Mouse (Mus musculus): ENCODE results near the gene Serpina9. TPM values are rescaled to one million over a fixed set of nuclear protein-coding genes. Genes with fewer than 3 reads are reported as not detected.
"Not testable (repeated sequence)": the region's sequence is repeated elsewhere in the genome, so short reads cannot be mapped to it uniquely, and the experiment has no call there.

Gene Serpina9
- polyA plus RNA-seq, 1 experiment from 2014 or later = 0.04 TPM

GRCm38 (mm10) chr12:103962860-103963259 lies 50.7 kb downstream of the Serpina9 start:
- H3K27ac ChIP-seq (ENCODE audit: low read depth) = no peak overlapping the region
- no peak overlapping the region for H3K4me3 ChIP-seq (ENCODE audit: low read depth, low read length)
- H3K27me3 ChIP-seq (replicated peaks; ENCODE audit: control insufficient read depth, insufficient read depth, low read length) = no peaks in the 10 kb centered on the region
- DNase-seq (ENCODE audit: low spot score) = no peak
- no peaks in the 10 kb centered on the region for H3K9me3 ChIP-seq (ENCODE audit: control insufficient read depth, low read length)
- H3K4me2 ChIP-seq (ENCODE audit: low read length) = no peak overlapping the region
- no peak overlapping the region for H3K9ac ChIP-seq (ENCODE audit: low read length)
- 71% methylated on average over 8 of the region's 8 CpGs for WGBS
- no peaks in the 10 kb centered on the region for H3K4me1 ChIP-seq (replicated peaks; ENCODE audit: control insufficient read depth, insufficient read depth, low read length)
- no peaks in the 10 kb centered on the region for H3K36me3 ChIP-seq (ENCODE audit: control insufficient read depth, insufficient read depth, low read length)
- no peak for ATAC-seq (replicated peaks; ENCODE audit: low FRiP score, low TSS enrichment, low read depth)

- Histone ChIP-seq H3K9ac (ENCODE audit: low read length) (no peak overlapping the region), H3K9me3 (ENCODE audit: control insufficient read depth, low read length) (no peaks in the 10 kb centered on the region), H3K4me2 (ENCODE audit: low read length) (no peak overlapping the region), H3K4me3 (ENCODE audit: low read depth, low read length) (no peak overlapping the region), H3K27ac (ENCODE audit: low read depth) (no peak overlapping the region), H3K27me3 (replicated peaks; ENCODE audit: control insufficient read depth, insufficient read depth, low read length) (no peaks in the 10 kb centered on the region), H3K36me3 (ENCODE audit: control insufficient read depth, insufficient read depth, low read length) (no peaks in the 10 kb centered on the region), H3K4me1 (replicated peaks; ENCODE audit: control insufficient read depth, insufficient read depth, low read length) (no peaks in the 10 kb centered on the region)
- ATAC-seq (replicated peaks; ENCODE audit: low FRiP score, low TSS enrichment, low read depth) = no peak
- no peak for DNase-seq (ENCODE audit: low spot score)
- WGBS = 90% methylated on average over 5 of the region's 5 CpGs
Observed at GRCm38 (mm10) chr12:103962337-103962736, 51.2 kb downstream of the Serpina9 start.

GRCm38 (mm10) chr12:103961716-103962115 lies 51.8 kb downstream of the Serpina9 start:
- no peak for ATAC-seq (replicated peaks; ENCODE audit: low FRiP score, low TSS enrichment, low read depth)
- no peak overlapping the region for H3K4me2 ChIP-seq (ENCODE audit: low read length)
- 95% methylated on average over 1 of the region's 1 CpGs for WGBS

GRCm38 (mm10) chr12:103958798-103959197 lies 54.8 kb downstream of the Serpina9 start, which contains the start of gene Serpina1e:
Gene Serpina1e (minus strand): TSS chr12:103958975.
- Histone ChIP-seq H3K9me3 (ENCODE audit: control insufficient read depth, low read length) (no peaks in the 10 kb centered on the region), H3K36me3 (ENCODE audit: control insufficient read depth, insufficient read depth, low read length) (no peaks in the 10 kb centered on the region), H3K4me2 (ENCODE audit: low read length) (no peak within 1 kb of the TSS), H3K4me3 (ENCODE audit: low read depth, low read length) (no peak within 1 kb of the TSS), H3K4me1 (replicated peaks; ENCODE audit: control insufficient read depth, insufficient read depth, low read length) (no peaks in the 10 kb centered on the region), H3K27me3 (replicated peaks; ENCODE audit: control insufficient read depth, insufficient read depth, low read length) (no peaks in the 10 kb centered on the region), H3K27ac (ENCODE audit: low read depth) (no peak within 1 kb of the TSS), H3K9ac (ENCODE audit: low read length) (no peak within 1 kb of the TSS)
- ATAC-seq (replicated peaks; ENCODE audit: low FRiP score, low TSS enrichment, low read depth) = 0 out of 2 replicates have a peak, but pooled peaks have one; percentile 36
- 83% methylated on average over 3 of the region's 3 CpGs for WGBS
- no peak for DNase-seq (ENCODE audit: low spot score)

More at GRCm38 (mm10) chr12:103961716-103962115, 51.8 kb downstream of the Serpina9 start:
- H3K9ac ChIP-seq (ENCODE audit: low read length) = no peak overlapping the region
- H3K9me3 ChIP-seq (ENCODE audit: control insufficient read depth, low read length) = no peaks in the 10 kb centered on the region
- H3K27me3 ChIP-seq (replicated peaks; ENCODE audit: control insufficient read depth, insufficient read depth, low read length) = no peaks in the 10 kb centered on the region
- H3K36me3 ChIP-seq (ENCODE audit: control insufficient read depth, insufficient read depth, low read length) = no peaks in the 10 kb centered on the region
- no peak overlapping the region for H3K27ac ChIP-seq (ENCODE audit: low read depth)
- H3K4me1 ChIP-seq (replicated peaks; ENCODE audit: control insufficient read depth, insufficient read depth, low read length) = no peaks in the 10 kb centered on the region
- DNase-seq (ENCODE audit: low spot score) = no peak
- no peak overlapping the region for H3K4me3 ChIP-seq (ENCODE audit: low read depth, low read length)

GRCm38 (mm10) chr12:103956555-103956954 lies 57.0 kb downstream of the Serpina9 start:
- H3K4me2 ChIP-seq (ENCODE audit: low read length); H3K9ac ChIP-seq (ENCODE audit: low read length); H3K27ac ChIP-seq (ENCODE audit: low read depth); ATAC-seq (replicated peaks; ENCODE audit: low FRiP score, low TSS enrichment, low read depth); H3K27me3 ChIP-seq (replicated peaks; ENCODE audit: control insufficient read depth, insufficient read depth, low read length); H3K9me3 ChIP-seq (ENCODE audit: control insufficient read depth, low read length); DNase-seq (ENCODE audit: low spot score); H3K4me1 ChIP-seq (replicated peaks; ENCODE audit: control insufficient read depth, insufficient read depth, low read length); H3K36me3 ChIP-seq (ENCODE audit: control insufficient read depth, insufficient read depth, low read length); H3K4me3 ChIP-seq (ENCODE audit: low read depth, low read length): not testable (repeated sequence)
- 63% methylated on average over 2 of the region's 2 CpGs for WGBS

- WGBS = 81% methylated on average over 3 of the region's 3 CpGs
- not testable (repeated sequence) for ATAC-seq (replicated peaks; ENCODE audit: low FRiP score, low TSS enrichment, low read depth); DNase-seq (ENCODE audit: low spot score); H3K9ac ChIP-seq (ENCODE audit: low read length); H3K9me3 ChIP-seq (ENCODE audit: control insufficient read depth, low read length); H3K4me3 ChIP-seq (ENCODE audit: low read depth, low read length); H3K36me3 ChIP-seq (ENCODE audit: control insufficient read depth, insufficient read depth, low read length); H3K27me3 ChIP-seq (replicated peaks; ENCODE audit: control insufficient read depth, insufficient read depth, low read length); H3K4me1 ChIP-seq (replicated peaks; ENCODE audit: control insufficient read depth, insufficient read depth, low read length); H3K27ac ChIP-seq (ENCODE audit: low read depth); H3K4me2 ChIP-seq (ENCODE audit: low read length)
Observed at GRCm38 (mm10) chr12:103952972-103953371, 60.6 kb downstream of the Serpina9 start.

GRCm38 (mm10) chr12:103946243-103946642 lies 67.3 kb downstream of the Serpina9 start:
- Histone ChIP-seq H3K9me3 (ENCODE audit: control insufficient read depth, low read length) (no peaks in the 10 kb centered on the region), H3K27ac (ENCODE audit: low read depth) (no peak overlapping the region), H3K4me1 (replicated peaks; ENCODE audit: control insufficient read depth, insufficient read depth, low read length) (no peaks in the 10 kb centered on the region), H3K9ac (ENCODE audit: low read length) (no peak overlapping the region), H3K4me2 (ENCODE audit: low read length) (no peak overlapping the region), H3K4me3 (ENCODE audit: low read depth, low read length) (no peak overlapping the region), H3K36me3 (ENCODE audit: control insufficient read depth, insufficient read depth, low read length) (no peaks in the 10 kb centered on the region), H3K27me3 (replicated peaks; ENCODE audit: control insufficient read depth, insufficient read depth, low read length) (no peaks in the 10 kb centered on the region)
- DNase-seq (ENCODE audit: low spot score) (no peak), ATAC-seq (replicated peaks; ENCODE audit: low FRiP score, low TSS enrichment, low read depth) (no peak)
- 93% methylated on average over 4 of the region's 4 CpGs for WGBS

Other genes starting within 250 kb of the Serpina9 start
- 5.2 and 6.6 TPM in 2 replicates for gene Serpina1d, start 240.2 kb downstream of the Serpina9 start, polyA plus RNA-seq (2014; fragmentation: Nextera tagmentation; extraction: Ambion mirVana)
- 58.4 and 58.7 TPM in 2 replicates for gene Serpina1b, start 183.4 kb downstream of the Serpina9 start, polyA plus RNA-seq (2014; fragmentation: Nextera tagmentation; extraction: Ambion mirVana)
- gene Serpina1a, start 150.2 kb downstream of the Serpina9 start, polyA plus RNA-seq (2014; fragmentation: Nextera tagmentation; extraction: Ambion mirVana) = 35.4 and 41.6 TPM in 2 replicates
- gene Serpina1c, start 108.9 kb downstream of the Serpina9 start, polyA plus RNA-seq (2014; fragmentation: Nextera tagmentation; extraction: Ambion mirVana) = 30.5 and 35.0 TPM in 2 replicates
- gene Serpina1e, start 54.8 kb downstream of the Serpina9 start, polyA plus RNA-seq (2014; fragmentation: Nextera tagmentation; extraction: Ambion mirVana) = 5.3 and 9.2 TPM in 2 replicates
- not detected in 2 replicates for gene Serpina11, start 23.8 kb downstream of the Serpina9 start, polyA plus RNA-seq (2014; fragmentation: Nextera tagmentation; extraction: Ambion mirVana)
- gene Serpina12, start 30.7 kb upstream of the Serpina9 start, polyA plus RNA-seq (2014; fragmentation: Nextera tagmentation; extraction: Ambion mirVana) = not detected in 2 replicates
- not detected in 2 replicates for gene Serpina5, start 87.4 kb upstream of the Serpina9 start, polyA plus RNA-seq (2014; fragmentation: Nextera tagmentation; extraction: Ambion mirVana)
- gene Serpina3a, start 99.0 kb upstream of the Serpina9 start, polyA plus RNA-seq (2014; fragmentation: Nextera tagmentation; extraction: Ambion mirVana) = not detected in 2 replicates
- 0.13 TPM in 1 of 2 replicates, not detected in the other for gene Serpina3b, start 114.2 kb upstream of the Serpina9 start, polyA plus RNA-seq (2014; fragmentation: Nextera tagmentation; extraction: Ambion mirVana)
- not detected in 2 replicates for gene Serpina3c, start 140.1 kb upstream of the Serpina9 start, polyA plus RNA-seq (2014; fragmentation: Nextera tagmentation; extraction: Ambion mirVana)
- 0.12 and 0.17 TPM in 2 replicates for gene Serpina3f, start 200.8 kb upstream of the Serpina9 start, polyA plus RNA-seq (2014; fragmentation: Nextera tagmentation; extraction: Ambion mirVana)
- gene Serpina3g, start 222.5 kb upstream of the Serpina9 start, polyA plus RNA-seq (2014; fragmentation: Nextera tagmentation; extraction: Ambion mirVana) = 2.2 and 2.7 TPM in 2 replicates
- gene Serpina3i, start 249.4 kb upstream of the Serpina9 start, polyA plus RNA-seq (2014; fragmentation: Nextera tagmentation; extraction: Ambion mirVana) = not detected in 2 replicates